Mouse (Mus musculus) megakaryocyte progenitor cell, adult 5-6 weeks (primary cell): ENCODE measurements around the gene Dlk1. TPM values are rescaled to one million over a fixed set of nuclear protein-coding genes. Genes with fewer than 3 reads are reported as not detected.

ENCODE experiments used
- ATAC-seq: replicated peaks from 2 replicates; pipeline ENCODE4 v1.8.0; 2016; ENCODE audit warnings: mild to moderate bottlenecking, moderate TSS enrichment, inconsistent platforms; ENCODE audit not compliant: poor library complexity
- total RNA-seq, 2 experiments: library from RNA; stranded (forward) in 1 of 2; stranded (reverse) in 1 of 2; fragments of 157-497, 149-512 nt in 1 of 2; fragments of 200-1000 nt in 1 of 2; gene quantifications; 2 replicates each; pipeline versions ENCODE4 v1.2.3 to v1.2.4; 2015 to 2017

Gene Dlk1
- total RNA-seq, 2 experiments from 2014 or later = 0.64 TPM; not detected in 1

DNA sequence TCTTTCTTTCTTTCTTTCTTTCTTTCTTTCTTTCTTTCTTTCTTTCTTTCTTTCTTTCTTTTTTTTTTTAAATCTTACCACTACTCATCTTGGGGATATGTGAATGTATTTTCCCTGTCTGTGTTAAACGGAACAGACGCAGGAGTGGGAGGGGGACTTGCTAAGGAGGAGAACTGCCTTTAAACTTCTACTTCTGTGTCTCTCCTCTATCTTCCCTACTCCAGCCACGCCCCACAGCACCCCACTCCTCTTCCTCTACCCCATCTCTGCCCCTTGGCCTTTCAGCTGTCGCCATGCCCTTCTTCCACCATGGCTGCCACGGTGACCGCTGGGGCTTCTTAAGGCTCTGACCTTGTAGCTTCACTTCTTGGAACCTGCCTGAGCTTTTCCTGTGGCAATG, 14.2 kb upstream of the Dlk1 start:
- ATAC-seq = no peak

DNA sequence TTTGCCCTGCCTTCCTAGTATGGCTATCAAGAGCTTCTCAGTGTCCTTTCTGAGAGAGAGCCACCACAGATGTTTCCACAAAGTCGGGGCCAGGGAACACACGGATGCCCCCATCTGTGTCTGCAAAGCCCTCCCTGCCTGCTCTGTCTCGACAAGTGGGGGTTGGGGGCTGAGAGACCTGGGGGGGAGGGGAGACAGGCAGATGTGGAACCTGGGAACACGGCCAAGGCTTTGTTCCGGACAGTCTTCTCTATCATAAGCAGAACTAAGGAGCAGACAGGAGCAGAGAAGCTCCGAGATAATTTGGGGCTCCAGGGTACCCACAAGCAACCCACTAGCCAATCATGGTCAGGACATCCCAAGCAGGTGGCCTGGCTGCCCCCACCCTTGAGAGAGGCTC, 12.6 kb upstream of the Dlk1 start:
- ATAC-seq = no peak

DNA sequence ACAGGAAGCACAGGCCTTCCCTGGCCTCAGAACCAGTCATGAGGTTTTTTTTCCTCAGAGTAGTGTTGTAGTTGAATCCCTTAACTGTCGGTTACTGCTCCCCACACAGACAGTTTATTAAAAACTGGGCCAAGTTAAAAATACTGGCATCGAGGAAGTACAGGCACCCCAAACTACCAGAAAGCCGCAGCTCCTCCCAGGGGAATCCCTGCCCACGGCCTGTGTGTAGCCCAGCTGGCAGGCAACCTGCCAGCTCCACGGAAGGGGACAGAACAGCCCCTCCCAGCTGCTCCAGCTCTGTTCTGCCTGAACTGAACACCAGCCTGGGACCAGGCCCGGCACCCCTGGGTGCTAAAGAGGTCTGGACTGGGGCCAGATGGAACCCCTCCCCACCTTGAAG, 11.3 kb upstream of the Dlk1 start:
- ATAC-seq = peak; percentile 44

DNA sequence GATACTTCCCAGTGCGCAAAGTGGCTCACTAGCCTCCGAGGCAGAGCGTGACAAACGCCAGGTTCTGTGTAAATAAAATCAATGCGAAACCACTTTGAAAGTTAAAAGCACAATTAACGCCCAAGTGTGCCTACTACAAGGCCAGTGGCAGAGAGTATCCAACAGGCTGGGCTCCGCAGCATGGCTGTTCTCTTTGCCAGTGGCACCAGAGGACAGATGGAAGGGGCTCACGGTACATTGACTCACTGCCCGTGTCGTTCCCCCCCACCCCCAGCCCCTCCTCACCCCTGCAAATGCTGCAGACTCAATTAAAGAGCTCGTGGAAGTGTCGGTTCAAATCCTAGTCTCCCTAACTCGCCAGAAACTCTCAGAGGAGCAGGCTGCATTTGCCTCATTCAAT, 10.5 kb upstream of the Dlk1 start:
- no peak for ATAC-seq

DNA sequence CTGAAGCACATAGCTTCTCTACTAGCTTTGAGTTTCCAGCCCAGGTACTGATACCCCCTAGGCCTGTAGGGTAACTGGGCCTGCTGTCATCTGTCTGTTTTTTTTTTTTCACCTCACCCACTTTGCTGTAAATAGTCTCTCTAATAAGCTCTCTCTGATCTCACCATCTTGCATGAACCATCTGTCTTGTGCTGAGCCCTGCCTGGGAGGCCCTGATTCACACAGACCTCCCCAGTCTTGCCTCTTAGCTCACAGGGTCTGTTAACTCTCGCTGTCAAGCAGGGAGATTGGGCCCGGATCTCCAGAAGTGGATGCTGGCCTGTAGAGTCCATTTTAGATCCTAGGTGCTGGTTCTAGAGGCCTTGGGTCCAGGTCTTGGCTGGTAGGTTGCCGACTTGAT, 9.3 kb upstream of the Dlk1 start:
- ATAC-seq = no peak

DNA sequence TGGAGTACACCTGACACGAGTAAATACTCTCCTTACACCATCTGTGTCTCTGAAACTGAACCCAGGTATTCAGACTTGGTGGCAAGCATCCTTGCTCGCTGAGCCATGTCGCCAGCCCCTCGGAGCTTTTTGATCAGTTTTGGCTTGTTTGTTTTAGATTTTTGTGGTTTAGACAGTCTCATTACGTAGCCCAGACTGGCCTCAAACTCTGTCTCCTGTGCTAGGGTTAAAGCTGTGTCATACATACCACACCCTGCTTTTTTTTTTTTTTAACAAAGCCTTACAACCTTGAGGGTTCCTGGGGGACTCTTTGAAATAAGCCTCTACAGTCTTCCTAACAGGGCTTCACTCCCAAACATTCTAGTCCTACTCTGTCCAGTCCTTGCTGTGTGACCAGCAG, 7.6 kb upstream of the Dlk1 start:
- ATAC-seq = no peak

DNA sequence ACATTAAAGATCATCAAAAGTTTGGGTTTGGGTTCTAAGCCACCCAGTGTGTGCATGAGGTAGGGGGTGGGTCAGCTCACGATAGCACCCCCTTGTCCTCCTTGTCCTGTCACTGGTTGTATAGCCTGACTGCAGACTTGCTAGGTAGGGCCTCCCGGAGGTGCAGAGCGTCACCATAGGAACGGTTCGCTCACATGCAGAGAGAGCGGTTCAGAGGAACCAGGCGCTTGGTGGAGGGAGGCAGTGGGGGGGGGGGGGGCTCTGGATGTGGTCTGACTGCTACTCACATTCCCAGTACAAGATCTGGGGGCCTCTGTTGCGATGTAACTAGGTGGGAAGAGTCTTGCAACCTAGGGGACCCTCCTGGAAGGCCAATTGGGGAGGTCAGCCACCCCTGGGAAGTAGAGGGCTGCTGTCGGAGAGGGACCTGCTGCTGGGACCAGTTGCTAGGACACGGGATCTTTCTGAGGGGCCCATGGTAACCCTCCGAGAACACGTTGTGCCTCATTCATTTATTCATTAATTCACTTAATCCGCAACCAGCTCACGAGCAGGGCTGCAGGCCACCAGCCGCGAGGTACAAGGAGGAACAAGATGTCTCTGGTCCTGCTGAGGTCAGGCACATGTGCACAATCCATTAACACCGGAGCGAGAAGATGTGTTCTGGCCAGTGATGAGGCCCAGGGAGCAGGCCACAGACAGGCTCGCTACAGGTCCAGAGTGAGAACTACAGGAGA, 7.0 kb upstream of the Dlk1 start:
- ATAC-seq = peak; percentile 35

DNA sequence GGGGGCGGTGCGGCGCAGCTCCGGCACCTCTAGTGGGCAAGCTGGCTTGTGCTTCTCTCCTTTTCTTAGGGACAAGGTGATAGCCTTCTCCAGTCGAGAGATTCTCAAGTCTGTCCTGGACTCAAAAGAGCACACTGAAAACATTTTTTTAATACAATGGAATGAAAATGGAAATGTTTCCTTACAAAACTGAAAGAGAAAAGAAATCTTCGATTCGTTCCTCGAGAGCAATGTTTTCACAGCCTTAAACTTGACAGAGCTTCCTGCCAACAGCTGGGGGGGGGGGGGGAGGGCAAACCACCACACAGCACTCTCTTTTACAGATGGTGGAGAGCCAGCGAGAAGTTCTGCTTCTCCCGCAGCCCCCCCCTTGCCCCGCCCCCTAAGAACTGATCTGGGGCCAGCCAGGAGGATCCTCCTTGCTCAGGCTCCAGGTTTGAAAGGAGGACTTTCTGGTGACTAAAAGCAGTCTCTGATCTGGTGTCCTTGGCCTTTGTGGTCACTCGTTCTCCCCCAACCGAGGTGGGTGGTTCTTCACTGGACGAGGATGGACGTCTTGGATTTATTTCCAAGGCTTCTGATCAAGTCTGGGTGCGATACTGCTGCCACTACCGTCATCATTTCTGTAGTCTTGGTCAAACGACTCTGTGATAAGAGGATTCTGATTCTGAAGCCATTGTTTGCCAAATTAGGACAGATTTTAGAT, 6.2 kb upstream of the Dlk1 start:
- no peak for ATAC-seq

DNA sequence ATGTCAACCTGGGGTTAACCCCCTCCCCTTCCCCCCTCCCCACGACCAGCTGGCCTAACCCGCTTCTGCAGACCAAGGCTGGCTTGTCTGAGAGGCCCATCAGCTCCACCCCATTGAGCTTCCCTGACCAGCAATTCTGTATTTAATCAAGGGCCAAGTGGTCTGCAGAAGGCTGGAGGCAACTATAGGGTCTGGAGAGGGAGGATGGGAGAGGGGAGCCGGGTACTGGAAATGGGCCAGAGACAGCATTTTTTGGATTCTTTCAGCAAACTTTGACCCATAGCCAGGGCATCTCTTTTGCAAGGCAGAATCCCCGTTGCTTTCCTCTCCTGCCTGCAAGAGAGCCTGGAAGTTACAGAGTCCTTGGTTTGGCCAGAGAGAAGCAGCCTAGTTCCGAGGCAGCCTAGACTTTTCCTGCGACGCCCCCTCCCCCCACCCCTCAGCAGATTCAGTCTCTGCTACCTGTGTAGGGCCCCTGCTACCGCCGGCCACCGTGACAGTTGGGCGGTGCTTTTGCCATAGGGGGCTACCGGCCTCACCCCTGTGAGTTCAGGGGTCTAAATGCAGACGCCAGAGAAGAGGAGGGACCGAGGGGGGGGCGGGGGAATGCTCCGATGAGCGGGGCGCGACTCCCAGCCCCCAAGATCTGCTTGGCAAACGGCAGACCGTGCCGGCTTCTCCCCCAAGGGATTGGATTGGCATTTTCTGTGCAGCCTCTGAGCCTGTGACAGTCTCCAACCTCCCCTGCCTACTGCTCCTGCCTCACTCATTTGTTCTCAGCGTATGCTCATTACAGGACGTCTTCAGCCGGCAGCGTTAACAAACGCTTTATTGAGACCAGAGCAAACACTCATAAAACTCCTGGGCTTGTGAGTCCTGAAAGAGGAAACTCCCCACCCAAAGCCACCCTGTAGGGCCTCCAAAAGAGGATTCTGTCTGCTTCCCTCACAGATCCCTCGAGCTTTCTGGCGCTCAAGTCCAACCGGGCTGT, 2.9 kb upstream of the Dlk1 start:
- peak; percentile 17; the same call in 1 of the 2 replicates for ATAC-seq

DNA sequence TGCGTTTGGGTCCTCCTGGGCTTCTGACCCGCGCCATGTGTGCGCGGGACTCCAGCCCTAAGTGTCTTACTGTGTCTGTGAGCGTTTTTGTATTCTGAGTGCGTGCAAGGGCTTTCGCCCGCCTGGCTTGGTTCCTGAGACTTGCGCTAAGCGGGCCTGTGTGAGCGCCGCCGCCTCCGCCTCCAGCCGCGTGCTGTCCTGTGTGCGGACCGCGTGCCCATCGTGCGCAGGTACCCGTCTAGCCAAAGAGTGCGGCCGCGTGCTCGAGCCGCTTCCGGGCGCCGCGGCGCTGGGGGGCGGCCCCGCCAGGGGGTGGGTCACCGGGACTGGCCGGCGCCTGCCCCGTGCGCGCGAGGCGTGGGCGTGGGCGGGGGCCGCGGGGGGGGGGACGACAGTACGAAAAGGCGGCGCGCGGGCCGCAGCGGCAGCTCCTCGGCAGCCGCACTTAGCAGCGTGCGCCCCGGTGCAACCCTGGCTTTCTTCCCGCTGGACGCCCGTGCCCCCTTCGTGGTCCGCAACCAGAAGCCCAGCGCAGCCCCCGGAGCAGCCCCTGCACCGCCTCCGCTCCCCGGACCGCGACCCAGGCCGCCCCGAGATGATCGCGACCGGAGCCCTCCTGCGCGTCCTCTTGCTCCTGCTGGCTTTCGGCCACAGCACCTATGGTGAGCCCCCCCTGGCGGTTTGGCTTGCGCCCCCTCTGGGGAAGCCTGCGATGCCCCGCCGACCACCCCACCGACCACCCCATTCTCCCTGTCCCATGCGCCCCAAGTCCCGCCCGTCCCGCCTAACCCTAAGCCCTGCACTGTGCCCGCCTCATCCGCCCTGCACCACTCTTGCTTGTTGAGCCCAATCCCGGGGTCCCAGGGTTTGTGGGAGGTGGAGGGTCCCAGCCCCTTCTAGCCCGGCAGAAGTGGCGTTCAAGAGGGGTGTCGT, 708 bp downstream of the Dlk1 start:
- ATAC-seq = peak; percentile 39; the same call in 1 of the 2 replicates

DNA sequence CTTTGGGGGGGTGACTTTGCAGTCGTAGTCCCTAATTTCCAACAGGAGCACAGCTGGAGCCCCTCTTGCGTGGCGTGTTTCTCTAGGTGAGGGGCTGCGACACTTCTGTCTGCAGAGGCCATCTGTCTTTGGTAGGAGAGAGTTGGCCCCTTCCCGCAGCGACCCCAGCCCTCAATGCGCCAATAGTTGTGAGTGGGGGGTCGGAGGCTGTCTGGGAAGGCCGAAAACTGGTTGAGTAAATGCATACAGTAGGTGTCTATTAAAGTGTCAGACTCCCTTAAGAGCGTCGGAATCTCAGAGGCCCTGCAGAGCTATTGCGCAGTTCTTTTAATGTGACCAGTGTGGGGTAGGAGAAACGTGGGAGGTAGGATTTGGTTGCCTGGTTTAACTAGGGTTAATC, 1.5 kb downstream of the Dlk1 start:
- ATAC-seq = no peak

DNA sequence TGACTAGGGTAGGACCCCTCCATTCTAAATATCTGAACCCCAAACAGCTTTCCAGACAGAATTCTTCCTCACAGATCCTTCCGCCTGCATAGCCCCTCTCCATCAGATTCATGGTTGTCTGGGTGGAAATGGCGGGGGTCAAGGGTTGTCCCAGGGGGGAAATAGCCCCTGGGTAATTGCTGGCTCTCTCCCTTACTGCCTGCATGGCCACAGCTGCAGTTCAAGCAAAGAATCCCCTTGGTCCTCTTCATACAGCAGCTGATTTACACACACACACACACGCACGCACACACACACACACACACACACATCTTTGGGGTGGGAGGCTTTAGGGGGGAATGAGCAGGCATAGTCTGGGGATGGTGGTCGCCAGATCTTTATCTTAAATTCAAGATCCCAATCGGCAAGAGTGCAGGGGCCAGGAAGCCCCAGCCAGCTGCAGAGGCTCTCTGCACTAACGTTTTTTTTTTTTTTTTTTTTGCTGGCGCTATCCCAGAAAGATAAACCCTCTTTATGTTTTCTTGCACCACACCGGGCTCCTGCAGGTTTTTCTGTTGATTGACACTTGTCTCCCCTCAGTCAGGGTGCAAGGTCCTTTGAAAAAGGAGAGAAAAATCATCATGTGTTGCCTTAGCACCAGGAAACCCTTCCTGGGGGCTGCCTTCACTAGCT, 4.0 kb downstream of the Dlk1 start:
- ATAC-seq = no peak

DNA sequence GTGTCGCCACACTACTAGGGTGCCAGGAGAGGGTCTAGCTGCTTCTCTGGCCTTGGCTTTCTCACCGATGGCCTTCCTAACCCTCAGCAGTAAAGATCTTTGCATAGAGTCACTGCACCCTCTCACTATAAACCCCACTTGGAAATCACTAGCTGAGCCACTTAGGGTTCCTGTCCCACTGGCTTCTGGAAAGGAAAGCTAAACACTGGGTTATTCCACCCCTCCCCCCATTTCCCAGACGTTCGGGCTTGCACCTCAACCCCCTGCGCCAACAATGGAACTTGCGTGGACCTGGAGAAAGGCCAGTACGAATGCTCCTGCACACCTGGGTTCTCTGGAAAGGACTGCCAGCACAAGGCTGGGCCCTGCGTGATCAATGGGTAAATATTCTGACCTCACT, 5.2 kb downstream of the Dlk1 start:
- no peak for ATAC-seq

DNA sequence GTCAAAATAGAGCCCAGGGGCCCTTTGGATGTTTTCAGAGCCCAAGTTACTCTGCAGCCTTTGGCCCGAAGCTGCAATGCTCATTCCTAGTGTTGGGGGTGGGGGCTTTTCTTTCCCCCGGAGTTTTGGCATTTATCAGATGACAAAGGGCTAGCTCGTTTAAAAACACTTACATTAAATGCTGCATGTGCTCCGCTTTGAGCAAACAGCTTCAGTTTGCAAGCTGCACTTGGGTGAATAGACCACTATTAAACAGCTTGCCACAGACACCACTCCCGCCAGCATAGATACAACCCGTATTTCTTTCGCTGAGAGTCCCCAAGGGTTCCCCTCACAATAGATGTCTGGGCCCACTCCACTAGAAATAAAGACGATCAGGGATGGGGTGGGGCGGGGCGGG, 6.3 kb downstream of the Dlk1 start:
- ATAC-seq = no peak

DNA sequence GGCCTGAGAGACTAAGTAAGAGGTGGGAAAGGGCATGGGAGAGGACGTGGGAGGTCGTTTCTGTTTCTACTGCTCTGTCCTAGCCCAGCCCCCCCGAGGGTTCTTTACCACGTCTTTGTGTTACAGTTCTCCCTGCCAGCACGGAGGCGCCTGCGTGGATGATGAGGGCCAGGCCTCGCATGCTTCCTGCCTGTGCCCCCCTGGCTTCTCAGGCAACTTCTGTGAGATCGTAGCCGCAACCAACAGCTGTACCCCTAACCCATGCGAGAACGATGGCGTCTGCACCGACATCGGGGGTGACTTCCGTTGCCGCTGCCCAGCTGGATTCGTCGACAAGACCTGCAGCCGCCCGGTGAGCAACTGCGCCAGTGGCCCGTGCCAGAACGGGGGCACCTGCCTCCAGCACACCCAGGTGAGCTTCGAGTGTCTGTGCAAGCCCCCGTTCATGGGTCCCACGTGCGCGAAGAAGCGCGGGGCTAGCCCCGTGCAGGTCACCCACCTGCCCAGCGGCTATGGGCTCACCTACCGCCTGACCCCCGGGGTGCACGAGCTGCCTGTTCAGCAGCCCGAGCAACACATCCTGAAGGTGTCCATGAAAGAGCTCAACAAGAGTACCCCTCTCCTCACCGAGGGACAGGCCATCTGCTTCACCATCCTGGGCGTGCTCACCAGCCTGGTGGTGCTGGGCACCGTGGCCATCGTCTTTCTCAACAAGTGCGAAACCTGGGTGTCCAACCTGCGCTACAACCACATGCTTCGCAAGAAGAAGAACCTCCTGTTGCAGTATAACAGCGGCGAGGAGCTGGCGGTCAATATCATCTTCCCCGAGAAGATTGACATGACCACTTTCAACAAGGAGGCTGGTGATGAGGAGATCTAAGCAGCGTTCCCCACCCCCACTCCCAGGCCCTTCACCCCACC, 7.1 kb downstream of the Dlk1 start:
- peak; percentile 20 for ATAC-seq

DNA sequence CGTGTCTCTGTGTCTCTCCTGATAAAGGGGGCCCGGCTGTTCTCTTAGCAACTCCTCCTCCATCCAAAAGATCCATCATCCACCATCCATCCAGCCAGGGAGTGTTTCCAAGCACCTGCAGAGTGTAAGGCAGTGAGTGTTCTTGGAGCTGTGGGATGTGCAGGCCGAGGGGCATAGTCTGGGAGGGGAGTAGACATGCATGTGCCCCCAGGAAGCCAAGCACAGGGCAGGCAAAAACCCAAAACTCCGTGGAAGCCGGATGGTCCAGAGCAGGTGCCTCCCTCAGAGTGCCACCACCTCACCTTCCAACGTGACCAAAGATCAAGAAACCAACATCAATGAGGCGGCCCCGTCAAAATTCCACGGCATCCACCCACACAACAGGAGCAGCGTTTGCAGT, 10.0 kb downstream of the Dlk1 start:
- no peak for ATAC-seq

DNA sequence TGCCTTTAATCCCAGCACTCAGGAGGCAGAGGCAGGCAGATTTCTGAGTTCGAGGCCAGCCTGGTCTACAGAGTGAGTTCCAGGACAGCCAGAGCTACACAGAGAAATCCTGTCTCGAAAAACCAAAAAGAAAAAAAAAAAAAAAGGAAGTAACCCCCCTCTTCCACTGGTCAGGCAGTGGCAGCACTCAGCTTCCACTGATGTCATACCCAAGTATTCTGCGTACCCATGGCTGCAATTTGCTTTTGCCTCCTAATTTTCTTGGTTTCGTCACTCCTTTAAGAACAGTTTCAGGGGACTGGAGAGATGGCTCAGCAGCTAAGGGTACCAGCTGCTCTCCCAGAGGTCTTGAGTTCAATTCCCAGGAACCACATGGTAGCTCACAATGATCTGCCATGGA, 14.8 kb downstream of the Dlk1 start:
- peak; percentile 65 for ATAC-seq

DNA sequence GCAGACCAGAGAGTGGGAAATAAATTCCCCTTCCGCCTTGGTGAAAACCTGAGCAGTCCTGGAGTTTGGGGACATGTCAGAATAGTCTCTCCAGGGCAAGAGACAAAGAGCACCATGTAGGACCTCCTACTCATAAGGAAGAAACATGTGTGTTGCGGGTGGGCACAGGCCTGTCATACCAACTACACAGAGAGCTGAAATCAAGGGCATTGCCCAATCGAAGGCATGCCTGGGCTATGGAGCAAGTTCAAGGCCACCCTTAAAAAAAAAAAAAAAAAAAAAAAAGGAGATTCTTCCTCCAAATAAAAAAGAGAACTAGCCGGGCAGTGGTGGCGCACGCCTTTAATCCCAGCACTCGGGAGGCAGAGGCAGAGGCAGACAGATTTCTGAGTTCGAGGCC, 17.2 kb downstream of the Dlk1 start:
- ATAC-seq = peak; percentile 65

DNA sequence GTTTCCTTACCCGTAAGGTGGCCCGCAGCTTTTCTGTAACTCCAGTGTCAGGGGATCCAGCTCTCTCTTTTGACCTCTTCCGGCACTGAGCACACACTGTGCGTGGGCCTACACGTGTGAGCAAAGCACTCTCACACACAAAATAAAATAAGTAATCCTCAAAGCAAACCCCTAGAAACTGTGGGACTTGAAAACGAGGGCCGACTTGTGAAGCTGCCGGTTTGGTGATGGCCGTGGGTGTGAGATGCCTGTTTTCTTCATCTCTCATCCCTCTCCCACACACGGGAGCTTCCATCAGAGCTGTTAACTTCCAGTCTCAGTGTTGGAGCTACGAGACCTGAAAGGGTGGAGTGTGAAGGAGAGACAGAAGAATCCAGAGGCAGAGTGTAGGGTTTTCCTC, 20.0 kb downstream of the Dlk1 start:
- ATAC-seq = no peak
